Comparison of ENCODE assay signal across 17 mouse cellular contexts in the genomic region with DNA sequence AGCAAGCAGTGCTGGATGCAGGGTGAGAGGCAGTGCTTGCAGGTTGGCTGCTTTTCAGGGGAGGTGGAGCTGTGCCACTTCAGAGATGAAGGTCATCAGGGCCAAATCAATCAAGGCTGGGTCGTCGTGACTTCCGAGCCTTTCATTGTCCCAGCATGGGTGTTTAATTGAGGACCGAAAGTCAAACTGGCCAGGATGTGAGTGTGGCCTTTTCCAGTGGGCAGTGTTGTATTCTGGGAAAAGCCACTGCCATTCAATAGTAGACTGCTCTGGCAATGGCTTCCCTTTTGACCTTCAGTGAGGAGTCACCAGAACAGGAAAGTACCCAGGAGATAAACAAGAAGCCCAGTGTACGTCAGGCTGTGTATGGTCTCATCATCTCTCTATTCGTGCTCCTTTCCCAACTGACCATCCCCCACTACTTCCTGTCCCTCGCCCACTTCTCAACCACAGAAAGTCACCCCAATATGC. TPM values are rescaled to one million over a fixed set of nuclear protein-coding genes. Genes with fewer than 3 reads are reported as not detected.
DNase-seq lines count a peak whose midpoint lies in the region; ATAC-seq and TF ChIP-seq lines count a peak whose summit lies in the region.
"Had no signal": no experiment of that assay in that cellular context is flagged by ENCODE, and none has a peak within 500 bp of the region (broad histone marks: within the 10 kb centered on the region; RNA-seq: fewer than 3 reads in every experiment).

No protein-coding gene starts in this region.

- H3K27me3 ChIP-seq in liver, adult 2 months (ENCODE audit: control insufficient read depth, insufficient read depth, low read length), result no peaks in the 10 kb centered on the region
- no peaks in the 10 kb centered on the region for H3K27me3 ChIP-seq in liver, embryonic 11.5 days (replicated peaks; ENCODE audit: control insufficient read depth, insufficient read depth, low read length)
- H3K27me3 ChIP-seq in thymus, adult 2 months (ENCODE audit: control insufficient read depth, insufficient read depth, low read length), result no peaks in the 10 kb centered on the region
- H3K27me3 ChIP-seq: CH12.LX; liver, embryonic 13.5 days; midbrain, embryonic 12.5 days had no signal

- 23% methylated on average over 7 of the region's 7 CpGs for WGBS in liver, adult 2 months
- 45% methylated on average over 7 of the region's 7 CpGs for WGBS in liver, embryonic 11.5 days
- 60% methylated on average over 7 of the region's 7 CpGs for WGBS in thymus, adult 2 months

- H3K4me3 ChIP-seq in liver, adult 2 months (ENCODE audit: insufficient read depth, low read depth, low read length), result no peak overlapping the region
- no peak overlapping the region for H3K4me3 ChIP-seq in liver, embryonic 11.5 days (ENCODE audit: low read depth, low read length)
- no peak overlapping the region for H3K4me3 ChIP-seq in thymus, adult 2 months (ENCODE audit: control insufficient read depth, insufficient read depth, low read length)
- H3K4me3 ChIP-seq: forebrain, embryonic 10.5 days; liver, embryonic 13.5 days; midbrain, embryonic 12.5 days had no signal

- H3K9ac ChIP-seq in liver, adult 2 months (ENCODE audit: low read depth, low read length), result no peak overlapping the region
- no peak overlapping the region for H3K9ac ChIP-seq in liver, embryonic 11.5 days (ENCODE audit: low read depth, low read length)
- H3K9ac ChIP-seq: liver, embryonic 13.5 days; midbrain, embryonic 12.5 days had no signal

- TF ChIP-seq CTCF in liver, adult 2 months (IDR thresholded peaks at IDR 0.05; ENCODE audit: low read depth, low read length), result no peak
- TF ChIP-seq CTCF in thymus, adult 2 months (IDR thresholded peaks at IDR 0.05; ENCODE audit: borderline replicate concordance, control insufficient read depth, extremely low read depth, insufficient read depth, low read length, poor library complexity), result no peak

- H3K4me1 ChIP-seq in liver, adult 2 months (ENCODE audit: control insufficient read depth, insufficient read depth, low read length), result peaks cover 2% of the 10 kb centered on the region; the same call in 1 of the 2 replicates
- H3K4me1 ChIP-seq in liver, embryonic 11.5 days (replicated peaks; ENCODE audit: control insufficient read depth, insufficient read depth, low read length), result 0 out of 2 replicates have a peak, but pooled peaks cover 3% of the 10 kb centered on the region
- H3K4me1 ChIP-seq in thymus, adult 2 months (replicated peaks; ENCODE audit: control insufficient read depth, insufficient read depth, low read length), result peaks cover 11% of the 10 kb centered on the region
- H3K4me1 ChIP-seq: forebrain, embryonic 10.5 days; midbrain, embryonic 12.5 days had no signal

- no peak for ATAC-seq in liver, embryonic 11.5 days (replicated peaks; ENCODE audit: low FRiP score)

- H3K9me3 ChIP-seq in liver, embryonic 11.5 days (ENCODE audit: control insufficient read depth, low read length), result no peaks in the 10 kb centered on the region
- H3K9me3 ChIP-seq: forebrain, embryonic 10.5 days; liver, embryonic 13.5 days; midbrain, embryonic 12.5 days had no signal

- H3K79me2 ChIP-seq in liver, adult 2 months (ENCODE audit: control insufficient read depth, insufficient read depth, low read length), result no peaks in the 10 kb centered on the region

- H3K27ac ChIP-seq in liver, adult 2 months (replicated peaks; ENCODE audit: insufficient read depth, low read depth, low read length), result no peak overlapping the region
- no peak overlapping the region for H3K27ac ChIP-seq in liver, embryonic 11.5 days (ENCODE audit: low read depth, low read length)
- H3K27ac ChIP-seq in thymus, adult 2 months (ENCODE audit: control insufficient read depth, insufficient read depth, low read length), result peak overlapping the region; percentile 69
- H3K27ac ChIP-seq: forebrain, embryonic 10.5 days; kidney, postnatal 0 days; liver, embryonic 13.5 days; midbrain, embryonic 12.5 days had no signal

- no peak for TF ChIP-seq POLR2A in liver, adult 2 months (IDR thresholded peaks at IDR 0.05; ENCODE audit: extremely low read depth, insufficient read depth, low read length)
- no peak for TF ChIP-seq POLR2A in thymus, adult 2 months (IDR thresholded peaks at IDR 0.05; ENCODE audit: control insufficient read depth, extremely low read depth, insufficient read depth, low read length, poor library complexity)

- peak; percentile 46 for DNase-seq in liver, adult 2 months (ENCODE audit: extremely low read depth, low read depth, low spot score)
- DNase-seq in liver, embryonic 11.5 days (ENCODE audit: low spot score), result no peak
- DNase-seq in thymus, adult 2 months, result no peak
- no peak for DNase-seq in thymus, postnatal 0 days (ENCODE audit: low spot score)
- DNase-seq in adrenal gland, postnatal 10 days, result peak; percentile 59
- DNase-seq in urinary bladder, postnatal 14 days (ENCODE audit: low spot score), result no peak
- DNase-seq in right cerebral cortex, postnatal 4 days, result no peak
- DNase-seq: cerebellum, postnatal 10 days; gastrocnemius, postnatal 14 days; layer of hippocampus, postnatal 36 days; liver, embryonic 13.5 days; lung, postnatal 4 days; right cerebral cortex, adult 18-20 months had no signal

- peaks cover 32% of the 10 kb centered on the region for H3K36me3 ChIP-seq in liver, adult 2 months (ENCODE audit: control insufficient read depth, insufficient read depth, low read length)
- peaks cover 35% of the 10 kb centered on the region for H3K36me3 ChIP-seq in liver, embryonic 11.5 days (ENCODE audit: control insufficient read depth, insufficient read depth, low read length)
- peaks cover 23% of the 10 kb centered on the region for H3K36me3 ChIP-seq in thymus, adult 2 months (ENCODE audit: control insufficient read depth, insufficient read depth, low read length)

- no peak overlapping the region for H3K4me2 ChIP-seq in liver, embryonic 11.5 days
- H3K4me2 ChIP-seq: liver, embryonic 13.5 days; midbrain, embryonic 12.5 days had no signal

RNA-seq across cellular contexts. Expression of a gene that starts 28.0 kb away (rescaled TPM):
- total RNA-seq in liver, adult 2 months (2014; rRNA removed), result 10.0 and 11.4 TPM in 2 replicates
- polyA plus RNA-seq in liver, adult 2 months (2012; rRNA removed), result 6.8 and 8.3 TPM in 2 replicates
- polyA plus RNA-seq in liver, embryonic 11.5 days (2014; fragmentation: Nextera tagmentation; extraction: Ambion mirVana), result 17.3 and 21.5 TPM in 2 replicates
- 33.2 and 34.6 TPM in 2 replicates for polyA plus RNA-seq in thymus, adult 2 months (2012; rRNA removed)
- 21.7 and 24.1 TPM in 2 replicates for polyA plus RNA-seq in thymus, postnatal 0 days (2015; fragmentation: Nextera tagmentation; extraction: Ambion mirVana)
- total RNA-seq in adrenal gland, postnatal 10 days (2021), result 10 to 100 TPM; 41.7 to 56.4 TPM

RNA-seq across cellular contexts. Expression of a gene that starts 38.3 kb away (rescaled TPM):
- total RNA-seq in liver, adult 2 months (2014; rRNA removed), result 5.2 and 7.4 TPM in 2 replicates
- polyA plus RNA-seq in liver, adult 2 months (2012; rRNA removed), result 5.9 and 8.6 TPM in 2 replicates
- polyA plus RNA-seq in liver, embryonic 11.5 days (2014; fragmentation: Nextera tagmentation; extraction: Ambion mirVana), result 19.3 and 20.6 TPM in 2 replicates
- polyA plus RNA-seq in thymus, adult 2 months (2012; rRNA removed), result 148 and 160 TPM in 2 replicates
- 45.6 and 59.9 TPM in 2 replicates for polyA plus RNA-seq in thymus, postnatal 0 days (2015; fragmentation: Nextera tagmentation; extraction: Ambion mirVana)
- 10 to 100 TPM; 48.1 to 58.5 TPM for total RNA-seq in adrenal gland, postnatal 10 days (2021)

Comparison
In these comparisons a context has a peak if more than half of its experiments do, and no peak if none do; other contexts are left out.
1. DNase-seq: peak in liver, adult 2 months (single experiment) and adrenal gland, postnatal 10 days (single experiment); none in liver, embryonic 11.5 days (single experiment), thymus, adult 2 months (single experiment), thymus, postnatal 0 days (single experiment), urinary bladder, postnatal 14 days (single experiment) and right cerebral cortex, postnatal 4 days (single experiment).